Mouse (Mus musculus) intestine, postnatal 0 days (tissue): ENCODE data around the gene Spcs1. TPM values are rescaled to one million over a fixed set of nuclear protein-coding genes. Genes with fewer than 3 reads are reported as not detected.

Experiments used
- ATAC-seq: fragments of 200-750 bp; cut with Nextera tagmentation; 2 replicates; pipeline ENCODE4 v1.8.0; 2017; ENCODE audit warnings: mild to moderate bottlenecking, moderate TSS enrichment, moderate library complexity
- H3K27ac ChIP-seq: fragments of 300-500 bp; sonication (generic); 2 replicates; pipeline ENCODE4 v1.5.1; 2014; ENCODE audit warnings: mild to moderate bottlenecking, low read depth, low read length, moderate library complexity
- H3K27me3 ChIP-seq: fragments of 300-500 bp; sonication (generic); replicated peaks from 2 replicates; pipeline ENCODE4 v1.6.1; 2014; ENCODE audit warnings: low read length, mixed read lengths; ENCODE audit not compliant: control insufficient read depth, insufficient read depth
- H3K36me3 ChIP-seq: fragments of 300-500 bp; sonication (generic); 2 replicates; pipeline ENCODE4 v1.6.1; 2014; ENCODE audit warnings: mild to moderate bottlenecking, moderate library complexity; ENCODE audit not compliant: control insufficient read depth, insufficient read depth
- H3K4me1 ChIP-seq: fragments of 300-500 bp; sonication (generic); replicated peaks from 2 replicates; pipeline ENCODE4 v1.6.1; 2014; ENCODE audit warnings: antibody characterized with exemption, low read length, mixed read lengths; ENCODE audit not compliant: control insufficient read depth, insufficient read depth
- H3K4me2 ChIP-seq: fragments of 300-500 bp; sonication (generic); replicated peaks from 2 replicates; pipeline ENCODE4 v1.6.1; 2014; ENCODE audit warnings: low read depth, mild to moderate bottlenecking, moderate library complexity
- H3K4me3 ChIP-seq: fragments of 300-500 bp; sonication (generic); 2 replicates; pipeline ENCODE4 v1.5.1; 2014; ENCODE audit warnings: low read depth, low read length
- H3K9ac ChIP-seq: fragments of 300-500 bp; sonication (generic); 2 replicates; pipeline ENCODE4 v1.6.1; 2014; ENCODE audit warnings: mild to moderate bottlenecking, low read depth, low read length
- H3K9me3 ChIP-seq: fragments of 300-500 bp; sonication (generic); 2 replicates; pipeline ENCODE4 v1.6.1; 2016; ENCODE audit warnings: mixed run types; ENCODE audit not compliant: control insufficient read depth
- CTCF ChIP-seq: sonication (generic); IDR thresholded peaks from 2 replicates; pipeline ENCODE4 v1.5.1; 2016; ENCODE audit warnings: low read depth, mild to moderate bottlenecking, control low read depth, antibody characterized with exemption, moderate library complexity
- WGBS: fragments of 180-500 bp; shearing (Covaris S2); extraction: QIAGEN DNeasy Blood & Tissue Kit; methylation state at CpG from one replicate; pipeline ENCODE4 v1.1.7; 2014; 5-methylcytosine and 5-hydroxymethylcytosine counted together
- polyA plus RNA-seq: library from polyadenylated mRNA; unstranded; fragments of >200 nt; fragmentation: Nextera tagmentation; extraction: Ambion mirVana; gene quantifications from 2 replicates; pipeline ENCODE4 v1.2.1, GENCODE M21; 2015

Spcs1 gene
- polyA plus RNA-seq, 1 experiment from 2014 or later: 465 TPM

DNA sequence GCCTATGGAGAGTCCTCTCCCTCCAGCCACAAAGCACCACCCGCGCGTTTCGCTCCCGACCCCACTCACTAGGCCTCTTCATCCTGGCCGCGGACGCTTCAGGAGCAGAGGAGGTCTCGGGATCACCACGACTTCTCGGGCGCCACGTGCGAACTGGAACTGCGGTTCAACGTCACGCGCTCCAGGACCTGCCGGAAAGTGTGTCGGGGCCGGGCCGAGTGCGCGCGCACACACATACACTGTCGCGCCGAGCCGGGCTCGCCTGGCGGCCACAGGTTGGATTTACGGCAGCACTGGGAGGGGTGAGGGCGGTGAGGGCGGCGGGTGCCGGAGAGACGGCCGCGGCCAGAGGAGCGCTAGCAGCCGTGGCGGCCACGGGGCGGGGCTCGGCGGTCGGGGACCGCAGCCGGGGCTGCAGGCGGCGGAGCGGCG lies 17.4 kb upstream of the Spcs1 start, which contains the start of the genes Pbrm1 and Gnl3:
TSS of gene Pbrm1 (plus strand) at position 279 of the 432 bp plus-strand sequence.
TSS of gene Gnl3 (minus strand) at position 293 of the 432 bp plus-strand sequence.
- TF ChIP-seq CTCF: peak; percentile 51
- H3K4me3 ChIP-seq: peak within 1 kb of the TSS; percentile 75
- H3K9ac ChIP-seq: peak within 1 kb of the TSS; percentile 90
- H3K9me3 ChIP-seq: no peaks in the 10 kb centered on the region
- WGBS: under 1% methylated on average over 44 of the region's 53 CpGs
- H3K4me1 ChIP-seq: peaks cover 5% of the 10 kb centered on the region; the same call in 1 of the 2 replicates
- H3K4me2 ChIP-seq: peak within 1 kb of the TSS; percentile 88
- ATAC-seq: peak; percentile 94
- H3K36me3 ChIP-seq: peaks cover 21% of the 10 kb centered on the region
- H3K27me3 ChIP-seq: no peaks in the 10 kb centered on the region
- H3K27ac ChIP-seq: peak within 1 kb of the TSS; percentile 99

DNA sequence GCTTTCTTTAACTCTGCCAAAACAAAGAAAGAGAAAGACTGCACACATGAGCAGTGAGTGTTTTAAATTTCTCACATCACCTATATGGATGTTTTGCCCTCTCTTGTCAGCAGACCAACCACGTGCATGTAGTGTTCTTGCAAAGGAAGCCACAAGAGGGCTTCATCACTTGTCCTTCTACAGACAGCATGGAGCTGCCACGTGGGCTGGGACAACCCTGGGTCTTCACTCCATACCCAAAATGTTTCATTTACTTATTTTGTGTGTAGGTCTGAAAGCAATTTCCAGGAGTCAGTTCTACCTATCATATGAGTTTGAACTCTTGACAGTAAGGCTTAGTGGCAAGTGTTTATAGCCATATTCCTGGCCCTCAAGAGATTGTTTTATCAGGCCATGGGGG lies 16.4 kb upstream of the Spcs1 start:
- H3K27me3 ChIP-seq: no peaks in the 10 kb centered on the region
- H3K9me3 ChIP-seq: no peaks in the 10 kb centered on the region
- H3K9ac ChIP-seq: peak overlapping the region; percentile 90; the same call in 1 of the 2 replicates
- H3K27ac ChIP-seq: peak overlapping the region; percentile 99; the same call in 1 of the 2 replicates
- peaks cover 5% of the 10 kb centered on the region; the same call in 1 of the 2 replicates for H3K4me1 ChIP-seq
- ATAC-seq: no peak
- peak; percentile 66 for TF ChIP-seq CTCF
- peak overlapping the region; percentile 75 for H3K4me3 ChIP-seq
- H3K36me3 ChIP-seq: peaks cover 30% of the 10 kb centered on the region
- H3K4me2 ChIP-seq: peak overlapping the region; percentile 88
- WGBS: 0% methylated on average over 2 of the region's 2 CpGs

DNA sequence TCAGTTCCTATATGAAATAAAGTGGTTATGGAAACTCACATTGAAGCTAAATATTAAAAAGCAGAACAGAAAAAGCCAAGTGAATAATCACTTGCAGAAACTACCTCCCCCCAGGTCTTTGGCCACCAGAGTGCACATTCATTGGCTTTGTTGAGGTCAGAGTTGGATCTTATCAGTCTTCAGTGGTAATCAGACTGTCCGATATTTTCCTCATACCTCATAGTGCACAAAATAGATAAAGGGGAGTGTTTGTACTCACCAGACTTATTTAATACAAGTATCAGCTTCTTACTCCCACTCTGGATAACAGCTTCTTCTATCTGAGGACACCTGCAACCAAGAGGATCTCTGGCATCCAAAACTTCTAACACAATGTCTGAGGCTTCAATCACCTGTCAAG lies 14.6 kb upstream of the Spcs1 start:
- no peaks in the 10 kb centered on the region for H3K27me3 ChIP-seq
- ATAC-seq: no peak
- TF ChIP-seq CTCF: no peak
- H3K4me3 ChIP-seq: no peak overlapping the region
- no peaks in the 10 kb centered on the region for H3K9me3 ChIP-seq
- H3K27ac ChIP-seq: no peak overlapping the region
- peaks cover 5% of the 10 kb centered on the region; the same call in 1 of the 2 replicates for H3K4me1 ChIP-seq
- no peak overlapping the region for H3K4me2 ChIP-seq
- H3K36me3 ChIP-seq: peaks cover 43% of the 10 kb centered on the region
- 44% methylated on average over 1 of the region's 1 CpGs for WGBS
- no peak overlapping the region for H3K9ac ChIP-seq

DNA sequence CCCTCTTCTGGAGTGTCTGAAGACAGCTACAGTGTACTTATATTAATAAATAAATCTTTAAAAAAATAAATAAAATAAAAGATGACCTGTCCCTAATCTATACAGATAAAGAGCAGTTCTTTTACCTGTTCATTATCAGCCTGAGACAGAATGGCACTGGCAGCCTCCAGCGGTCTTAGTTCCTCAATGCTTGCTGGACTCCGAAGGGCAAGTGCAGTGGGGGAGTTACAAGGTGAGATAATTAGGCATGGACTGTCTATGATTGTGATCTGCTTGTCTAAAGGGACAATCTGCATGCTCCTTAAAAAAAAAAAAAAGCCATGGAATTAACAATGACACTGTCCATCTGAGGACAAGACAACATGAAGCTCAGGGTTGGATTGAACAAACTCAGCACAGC lies 12.5 kb upstream of the Spcs1 start:
- no peak for ATAC-seq
- Histone ChIP-seq H3K9me3 (no peaks in the 10 kb centered on the region), H3K4me2 (no peak overlapping the region), H3K27me3 (no peaks in the 10 kb centered on the region), H3K4me3 (no peak overlapping the region), H3K27ac (no peak overlapping the region), H3K4me1 (peaks cover 5% of the 10 kb centered on the region; the same call in 1 of the 2 replicates), H3K9ac (no peak overlapping the region), H3K36me3 (peaks cover 55% of the 10 kb centered on the region)
- no peak for TF ChIP-seq CTCF
- WGBS: 88% methylated on average over 2 of the region's 2 CpGs

DNA sequence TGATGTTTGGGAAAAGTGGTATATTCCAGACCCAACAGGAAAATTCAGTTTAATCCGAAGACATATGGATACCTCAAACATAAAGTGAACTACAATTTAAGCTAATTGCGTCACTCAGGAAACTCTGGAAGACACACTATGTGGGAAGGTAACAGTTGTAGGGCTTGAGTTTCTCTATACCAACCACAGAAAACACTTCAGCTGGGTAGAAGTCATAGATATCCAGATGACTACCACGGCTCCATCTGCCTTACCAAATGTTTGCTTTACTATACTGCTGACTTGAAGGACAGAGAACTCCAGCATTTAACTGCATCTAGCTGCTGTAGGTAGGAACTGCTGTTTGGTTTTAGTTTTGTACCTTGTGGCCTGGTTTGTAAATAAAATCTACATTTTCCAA lies 10.1 kb upstream of the Spcs1 start:
- H3K36me3 ChIP-seq: peaks cover 55% of the 10 kb centered on the region
- 92% methylated on average over 3 of the region's 3 CpGs for WGBS

DNA sequence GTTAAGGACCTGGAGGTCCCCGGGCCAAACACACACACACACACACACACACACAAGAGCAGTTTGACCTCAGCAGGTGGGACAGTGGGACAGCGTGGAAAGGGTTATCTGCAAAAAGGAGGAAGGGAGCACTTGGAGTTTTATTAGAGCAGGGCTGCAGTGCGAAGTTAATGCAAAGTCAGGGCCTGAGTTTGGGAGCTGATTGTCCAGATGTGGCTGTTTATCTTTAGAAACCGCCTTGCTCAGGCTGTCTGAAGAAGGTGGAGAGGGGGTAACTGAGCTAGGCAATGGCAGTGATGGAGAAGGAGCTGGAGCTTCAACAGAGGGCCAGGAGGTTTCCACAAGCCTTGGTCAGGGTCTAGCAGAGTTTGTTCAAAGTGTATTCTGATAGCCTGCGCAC lies 5.3 kb upstream of the Spcs1 start:
- Histone ChIP-seq H3K9ac (no peak overlapping the region), H3K27ac (no peak overlapping the region), H3K4me1 (no peaks in the 10 kb centered on the region), H3K27me3 (no peaks in the 10 kb centered on the region), H3K36me3 (peaks cover 20% of the 10 kb centered on the region), H3K4me2 (no peak overlapping the region), H3K4me3 (no peak overlapping the region), H3K9me3 (no peaks in the 10 kb centered on the region)
- TF ChIP-seq CTCF: no peak
- no peak for ATAC-seq
- 64% methylated on average over 5 of the region's 5 CpGs for WGBS

More for the DNA sequence above, 10.1 kb upstream of the Spcs1 start:
- Histone ChIP-seq H3K9ac (no peak overlapping the region), H3K4me3 (no peak overlapping the region), H3K27me3 (no peaks in the 10 kb centered on the region), H3K27ac (no peak overlapping the region), H3K9me3 (no peaks in the 10 kb centered on the region), H3K4me1 (no peaks in the 10 kb centered on the region), H3K4me2 (no peak overlapping the region)
- no peak for ATAC-seq
- TF ChIP-seq CTCF: no peak

DNA sequence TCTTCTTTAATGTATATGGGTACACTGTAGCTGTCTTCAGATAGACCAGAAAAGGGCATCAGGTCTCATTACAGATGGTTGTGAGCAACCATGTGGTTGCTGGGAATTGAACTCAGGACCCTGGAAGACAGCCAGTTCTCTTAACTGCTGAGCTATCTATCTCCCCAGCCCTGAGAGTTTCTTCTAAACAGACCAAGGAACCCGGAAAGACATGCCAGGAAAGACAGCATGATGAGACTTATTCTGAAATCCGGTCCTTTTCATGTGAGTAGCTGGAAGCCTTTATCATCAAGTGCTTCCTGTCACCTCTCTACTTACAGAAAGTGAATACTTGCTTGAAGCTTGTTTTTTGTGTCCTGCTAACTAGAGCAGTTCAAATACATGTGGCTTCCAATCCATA lies 3.1 kb upstream of the Spcs1 start:
- H3K4me3 ChIP-seq: no peak overlapping the region
- H3K4me2 ChIP-seq: no peak overlapping the region
- 85% methylated on average over 2 of the region's 2 CpGs for WGBS
- no peaks in the 10 kb centered on the region for H3K27me3 ChIP-seq
- no peak for TF ChIP-seq CTCF
- no peak overlapping the region for H3K9ac ChIP-seq
- H3K27ac ChIP-seq: no peak overlapping the region
- H3K36me3 ChIP-seq: peaks cover 7% of the 10 kb centered on the region
- ATAC-seq: no peak
- H3K4me1 ChIP-seq: no peaks in the 10 kb centered on the region
- no peaks in the 10 kb centered on the region for H3K9me3 ChIP-seq
